Mouse (Mus musculus) ES-E14 (cell line): ENCODE results near the gene Zswim7. TPM values are rescaled to one million over a fixed set of nuclear protein-coding genes. Genes with fewer than 3 reads are reported as not detected.

Experiments used
- DNase-seq: peaks from one replicate; pipeline ENCODE4 v3.0.0-alpha.2; 2013; ENCODE audit warnings: low read depth, low spot score
- H3K27ac ChIP-seq: 2 replicates; pipeline ENCODE4 v1.5.1; 2012; ENCODE audit warnings: low read depth, mild to moderate bottlenecking, low read length, moderate library complexity, mixed read lengths; ENCODE audit not compliant: poor library complexity, insufficient read depth, severe bottlenecking
- H3K36me3 ChIP-seq: 2 replicates; pipeline ENCODE4 v1.6.1; 2012; ENCODE audit warnings: mild to moderate bottlenecking, low read length, moderate library complexity, mixed read lengths; ENCODE audit not compliant: control insufficient read depth, poor library complexity, insufficient read depth, severe bottlenecking
- H3K4me1 ChIP-seq, 2 experiments: fragments of 150-350 bp in 1 of 2; sonication (generic) in 1 of 2; 2 replicates each; pipeline ENCODE4 v1.6.1; 2012; ENCODE audit warnings: low read length in 2 of 2, mild to moderate bottlenecking in 1 of 2, mixed read lengths in 1 of 2; ENCODE audit not compliant: control insufficient read depth in 2 of 2, insufficient read depth in 2 of 2, poor library complexity in 1 of 2
- H3K4me3 ChIP-seq, 2 experiments: fragments of 150-350 bp in 1 of 2; sonication (generic) in 1 of 2; 2 replicates each; pipeline ENCODE4 v1.5.1; 2012; ENCODE audit warnings: low read length in 2 of 2, low read depth in 1 of 2, mild to moderate bottlenecking in 1 of 2, mixed read lengths in 1 of 2; ENCODE audit not compliant: insufficient read depth in 1 of 2, poor library complexity in 1 of 2, severe bottlenecking in 1 of 2
- H3K9ac ChIP-seq: 2 replicates; pipeline ENCODE4 v1.6.1; 2012; ENCODE audit warnings: low read depth, mild to moderate bottlenecking, low read length, mixed read lengths; ENCODE audit not compliant: poor library complexity, insufficient read depth, severe bottlenecking
- H3K9me3 ChIP-seq: fragments of 150-350 bp; sonication (generic); 2 replicates; pipeline ENCODE4 v1.6.1; 2012; ENCODE audit warnings: low read depth, mild to moderate bottlenecking, low read length; ENCODE audit not compliant: control insufficient read depth, insufficient read depth
- CHD2 ChIP-seq: IDR thresholded peaks from 2 replicates; pipeline ENCODE4 v1.6.1; 2014; ENCODE audit warnings: mild to moderate bottlenecking, low read depth, low read length, inconsistent platforms
- HCFC1 ChIP-seq: IDR thresholded peaks from 2 replicates; pipeline ENCODE4 v1.6.1; 2012; ENCODE audit warnings: low read length, inconsistent platforms, borderline replicate concordance; ENCODE audit not compliant: insufficient read depth
- MAFK ChIP-seq: IDR thresholded peaks from 2 replicates; pipeline ENCODE4 v1.6.1; 2014; ENCODE audit warnings: mild to moderate bottlenecking, low read depth, low read length, inconsistent platforms; ENCODE audit not compliant: insufficient read depth
- ZC3H11A ChIP-seq: IDR thresholded peaks from 2 replicates; pipeline ENCODE4 v1.6.1; 2012; ENCODE audit warnings: low read depth, mild to moderate bottlenecking, inconsistent platforms, low read length, borderline replicate concordance
- ZNF384 ChIP-seq: IDR thresholded peaks from 2 replicates; pipeline ENCODE4 v1.6.1; 2012; ENCODE audit warnings: low read depth, low read length, inconsistent platforms
- in situ Hi-C, 2 experiments: fragments of 600-800 bp; cut with MboI; formaldehyde crosslinking; loops; one replicate each; pipeline ENCODE4 v1.15.1; 2025; ENCODE audit warnings: low sequenced_read_pairs in 2 of 2, inconsistent platforms in 1 of 2; ENCODE audit not compliant: unreplicated experiment in 2 of 2
- total RNA-seq: library from RNA; depleted of rRNA; stranded (reverse); fragments of 300-350 nt; gene quantifications from 2 replicates; pipeline ENCODE4 v1.2.3, GENCODE M21; 2012; rRNA removed

The Zswim7 gene
- 26.1 and 40.7 TPM in 2 replicates for total RNA-seq

GRCm38 (mm10) chr11:62280675-62281600, at the start of gene Zswim7, which contains the start of gene Ttc19:
Gene Zswim7 (minus strand): TSS chr11:62281375.
Gene Ttc19 (plus strand): TSS chr11:62281473.
- Histone ChIP-seq H3K36me3 (peaks cover 10% of the 10 kb centered on the region), H3K4me1 (0 out of 4 replicates have a peak, but pooled peaks cover 0 to 1% of the 10 kb centered on the region in 2 experiments), H3K27ac (peak within 1 kb of the TSS; percentile 92), H3K4me3 (peak within 1 kb of the TSS; percentile 96 to 98), H3K9me3 (no peaks in the 10 kb centered on the region), H3K9ac (peak within 1 kb of the TSS; percentile 99)
- DNase-seq, result peak; percentile 79
- in situ Hi-C loops, result no loop called here
- TF ChIP-seq CHD2 (no peak), MAFK (peak; percentile 55; the same call in 1 of the 2 replicates), ZC3H11A (0 out of 2 replicates have a peak, but pooled peaks have one; percentile 11), HCFC1 (no peak), ZNF384 (peak; percentile 82; the same call in 1 of the 2 replicates)

DNA sequence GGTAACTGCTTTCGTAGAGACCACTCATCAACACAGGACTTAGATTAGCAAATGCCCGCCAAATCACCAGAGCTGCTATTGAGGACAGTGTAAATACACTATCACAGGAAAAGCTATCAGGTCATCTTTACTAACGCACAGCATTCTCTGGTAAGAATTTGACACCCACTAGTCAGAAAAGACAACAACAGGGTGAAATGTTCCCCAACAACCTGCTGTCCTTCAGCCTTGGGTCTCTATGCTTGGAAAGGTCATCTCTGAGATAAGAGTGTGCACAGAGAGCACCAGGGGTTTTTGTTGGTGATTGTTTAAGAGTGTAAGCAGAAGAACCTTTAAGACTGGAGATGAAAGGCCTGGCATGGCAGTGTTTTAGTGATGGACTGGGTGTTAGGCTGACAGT, 42.5 kb upstream of the Zswim7 start:
- no peak overlapping the region for H3K27ac ChIP-seq
- DNase-seq, result no peak
- no peak overlapping the region for H3K9ac ChIP-seq
- peaks cover 38% of the 10 kb centered on the region for H3K36me3 ChIP-seq
- no peaks in the 10 kb centered on the region for H3K4me1 ChIP-seq
- in situ Hi-C loops, result no loop called here
- no peaks in the 10 kb centered on the region for H3K9me3 ChIP-seq
- no peak for TF ChIP-seq HCFC1
- no peak for TF ChIP-seq ZC3H11A
- TF ChIP-seq CHD2, result no peak
- no peak for TF ChIP-seq ZNF384
- TF ChIP-seq MAFK, result no peak
- H3K4me3 ChIP-seq, result no peak overlapping the region

DNA sequence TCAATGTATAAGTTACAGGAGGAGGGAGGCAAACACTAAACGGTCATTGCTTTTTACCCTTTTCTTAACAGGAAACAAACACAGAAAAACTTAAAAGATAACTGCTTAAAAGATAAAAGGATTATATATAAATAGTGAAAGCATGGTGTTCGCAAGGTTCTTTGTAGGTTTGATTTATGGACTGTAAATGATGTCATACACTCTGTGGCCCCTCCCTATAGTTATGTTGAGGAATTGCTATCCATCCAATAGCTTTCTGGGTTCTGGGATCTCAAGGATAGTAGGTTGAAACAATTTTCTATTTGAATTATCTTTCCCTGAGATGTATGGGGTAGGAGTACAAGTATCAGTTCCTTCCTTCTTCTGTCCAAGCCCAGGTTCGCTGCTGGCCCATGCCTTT, 38.9 kb upstream of the Zswim7 start:
- no peak for TF ChIP-seq ZC3H11A
- Histone ChIP-seq H3K36me3 (peaks cover 37% of the 10 kb centered on the region), H3K9ac (no peak overlapping the region), H3K4me3 (no peak overlapping the region), H3K9me3 (no peaks in the 10 kb centered on the region), H3K27ac (no peak overlapping the region), H3K4me1 (no peaks in the 10 kb centered on the region)
- no peak for DNase-seq
- in situ Hi-C loops, result no loop called here

DNA sequence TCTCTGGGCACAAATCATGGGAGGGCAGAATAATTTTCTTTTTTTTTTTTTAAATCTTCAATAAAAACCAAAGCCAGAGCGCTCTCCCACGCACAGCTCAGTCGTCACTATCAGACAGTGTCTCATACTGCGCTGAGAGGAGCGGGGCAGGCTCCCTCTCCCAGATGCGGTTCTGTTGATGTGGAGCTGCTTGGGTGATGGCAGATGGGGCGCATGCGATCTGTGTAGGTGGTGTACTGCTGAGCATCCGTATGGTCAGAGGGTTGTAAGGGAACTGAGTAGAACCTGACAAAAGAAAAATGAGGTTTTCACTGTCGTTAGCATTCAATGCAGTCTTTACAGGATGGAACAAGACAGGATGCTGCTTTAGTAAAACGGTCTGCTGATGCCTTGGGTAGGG, 36.6 kb upstream of the Zswim7 start:
- no peak for DNase-seq
- in situ Hi-C loops, result no loop called here
- H3K4me3 ChIP-seq, result no peak overlapping the region
- peaks cover 37% of the 10 kb centered on the region for H3K36me3 ChIP-seq
- no peak overlapping the region for H3K9ac ChIP-seq
- H3K9me3 ChIP-seq, result no peaks in the 10 kb centered on the region
- H3K27ac ChIP-seq, result no peak overlapping the region
- H3K4me1 ChIP-seq, result no peaks in the 10 kb centered on the region
- TF ChIP-seq ZC3H11A, result no peak

DNA sequence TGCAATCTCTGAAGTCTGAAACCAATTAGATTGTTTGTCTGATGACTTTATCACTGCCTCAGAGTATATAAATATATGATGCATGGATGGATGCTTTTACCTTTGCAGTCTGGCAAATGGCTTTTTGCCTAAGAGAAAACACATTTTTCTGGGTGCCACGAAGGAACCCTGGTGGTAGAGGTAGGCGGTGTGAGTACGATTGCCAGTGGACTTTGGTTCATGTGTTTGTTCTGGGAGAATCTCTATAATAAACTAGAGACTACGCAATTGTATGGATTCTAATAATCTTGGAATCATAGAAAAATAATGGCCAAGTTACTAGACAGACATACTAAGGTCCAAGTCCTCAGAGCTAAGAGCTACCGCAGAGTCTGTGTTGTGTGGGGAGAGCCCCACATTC, 33.8 kb upstream of the Zswim7 start:
- no peak for DNase-seq
- no peak overlapping the region for H3K9ac ChIP-seq
- no peaks in the 10 kb centered on the region for H3K4me1 ChIP-seq
- in situ Hi-C loops, result no loop called here
- H3K9me3 ChIP-seq, result no peaks in the 10 kb centered on the region
- no peak overlapping the region for H3K27ac ChIP-seq
- TF ChIP-seq CHD2 (no peak), HCFC1 (no peak), ZC3H11A (no peak), MAFK (no peak), ZNF384 (no peak)
- H3K36me3 ChIP-seq, result peaks cover 28% of the 10 kb centered on the region
- no peak overlapping the region for H3K4me3 ChIP-seq
